Comparison of ENCODE assay signal across 8 mouse cellular contexts in genomic region chr12:33146622-33147433, GRCm38 (mm10). TPM values are rescaled to one million over a fixed set of nuclear protein-coding genes. Genes with fewer than 3 reads are reported as not detected.
DNase-seq lines count a peak whose midpoint lies in the region; ATAC-seq lines count a peak whose summit lies in the region.

No protein-coding gene starts in this region.

- intact Hi-C loops in left cerebral cortex, postnatal 14 days (cut with DNase I) = loop anchor here (5.0 kb wide), 3 partner anchors 75 to 185 kb away; no protein-coding TSS in a partner anchor

- no peak overlapping the region for H3K27ac ChIP-seq in forebrain, embryonic 13.5 days
- H3K27ac ChIP-seq in limb, embryonic 13.5 days = no peak overlapping the region
- no peak overlapping the region for H3K27ac ChIP-seq in neural tube, embryonic 11.5 days (ENCODE audit: low read depth, low read length)

- 0 out of 2 replicates have a peak, but pooled peaks cover 4% of the 10 kb centered on the region for H3K36me3 ChIP-seq in forebrain, embryonic 13.5 days (ENCODE audit: poor library complexity, severe bottlenecking)
- no peaks in the 10 kb centered on the region for H3K36me3 ChIP-seq in limb, embryonic 13.5 days
- no peaks in the 10 kb centered on the region for H3K36me3 ChIP-seq in neural tube, embryonic 11.5 days (ENCODE audit: control insufficient read depth, insufficient read depth, low read length)

- H3K9ac ChIP-seq in forebrain, embryonic 13.5 days = peak overlapping the region; percentile 69
- H3K9ac ChIP-seq in limb, embryonic 13.5 days = peak overlapping the region; percentile 70
- H3K9ac ChIP-seq in neural tube, embryonic 11.5 days (ENCODE audit: low read length) = peak overlapping the region; percentile 64

- peak; percentile 18 to 23 for DNase-seq in left cerebral cortex, adult 18-20 months (ENCODE audit: low spot score in 2 of 2)
- DNase-seq in left cerebral cortex, postnatal 14 days (ENCODE audit: low spot score in 2 of 2) = no peak
- DNase-seq in T-cell, adult 2 months (ENCODE audit: low spot score) = peak; percentile 18
- DNase-seq in neural tube, embryonic 11.5 days (ENCODE audit: low spot score) = peak; percentile 55
- DNase-seq in gastrocnemius, adult 8-10 months (ENCODE audit: low spot score in 2 of 2) = no peak
- DNase-seq in gastrocnemius, adult 18-20 months (ENCODE audit: low spot score) = no peak

- H3K9me3 ChIP-seq in forebrain, embryonic 13.5 days (replicated peaks) = no peaks in the 10 kb centered on the region
- no peaks in the 10 kb centered on the region for H3K9me3 ChIP-seq in limb, embryonic 13.5 days
- no peaks in the 10 kb centered on the region for H3K9me3 ChIP-seq in neural tube, embryonic 11.5 days (ENCODE audit: control insufficient read depth, low read length)

- ATAC-seq in forebrain, embryonic 13.5 days = peak; percentile 71
- ATAC-seq in limb, embryonic 13.5 days (ENCODE audit: low FRiP score, low read depth) = peak; percentile 72
- peak; percentile 75 for ATAC-seq in neural tube, embryonic 11.5 days (ENCODE audit: insufficient read depth, low FRiP score, low TSS enrichment)

- 6% methylated on average over 29 of the region's 29 CpGs for WGBS in forebrain, embryonic 13.5 days
- WGBS in limb, embryonic 13.5 days = 6% methylated on average over 29 of the region's 29 CpGs
- WGBS in neural tube, embryonic 11.5 days = 6% methylated on average over 29 of the region's 29 CpGs

- peak overlapping the region; percentile 73 for H3K4me3 ChIP-seq in forebrain, embryonic 13.5 days
- H3K4me3 ChIP-seq in limb, embryonic 13.5 days = peak overlapping the region; percentile 74
- peak overlapping the region; percentile 71 for H3K4me3 ChIP-seq in neural tube, embryonic 11.5 days (ENCODE audit: low read depth, low read length)

- peaks cover 13% of the 10 kb centered on the region; the same call in 1 of the 2 replicates for H3K27me3 ChIP-seq in forebrain, embryonic 13.5 days
- peaks cover 18% of the 10 kb centered on the region for H3K27me3 ChIP-seq in limb, embryonic 13.5 days
- H3K27me3 ChIP-seq in neural tube, embryonic 11.5 days (ENCODE audit: control insufficient read depth, insufficient read depth, low read length) = 0 out of 2 replicates have a peak, but pooled peaks cover 2% of the 10 kb centered on the region

- peaks cover 27% of the 10 kb centered on the region for H3K4me1 ChIP-seq in forebrain, embryonic 13.5 days
- peaks cover 26% of the 10 kb centered on the region for H3K4me1 ChIP-seq in limb, embryonic 13.5 days
- peaks cover 4% of the 10 kb centered on the region; the same call in 1 of the 2 replicates for H3K4me1 ChIP-seq in neural tube, embryonic 11.5 days (ENCODE audit: control insufficient read depth, insufficient read depth, low read length)

- peak overlapping the region; percentile 86 for H3K4me2 ChIP-seq in forebrain, embryonic 13.5 days
- H3K4me2 ChIP-seq in limb, embryonic 13.5 days (replicated peaks) = peak overlapping the region; percentile 92
- H3K4me2 ChIP-seq in neural tube, embryonic 11.5 days (ENCODE audit: low read depth) = peak overlapping the region; percentile 96

RNA-seq across cellular contexts. Expression of gene Atxn7l1, which starts 0.7 kb away (rescaled TPM):
- 10 to 100 TPM; 50.2 to 60.1 TPM for total RNA-seq in left cerebral cortex, adult 18-20 months (2021)
- total RNA-seq in left cerebral cortex, postnatal 14 days (2021) = 10 to 100 TPM; 56.9 to 65.3 TPM
- polyA plus RNA-seq in forebrain, embryonic 13.5 days (2015; fragmentation: Nextera tagmentation; extraction: Ambion mirVana) = 13.9 and 15.4 TPM in 2 replicates
- 13.9 and 15.3 TPM in 2 replicates for polyA plus RNA-seq in limb, embryonic 13.5 days (2015; fragmentation: Nextera tagmentation; extraction: Ambion mirVana)
- 21.3 and 22.2 TPM in 2 replicates for polyA plus RNA-seq in neural tube, embryonic 11.5 days (2014; fragmentation: Nextera tagmentation; extraction: Ambion mirVana)
- total RNA-seq in gastrocnemius, adult 8-10 months (2022) = 10 to 100 TPM; 13.4 to 18.9 (median 15.7) TPM
- total RNA-seq in gastrocnemius, adult 18-20 months (2021) = 10 to 100 TPM; 15.2 to 16.9 TPM

RNA-seq across cellular contexts. Expression of gene Cdhr3, which starts 54.2 kb away (rescaled TPM):
- 1 to 10 TPM; 1.2 to 1.6 TPM for total RNA-seq in left cerebral cortex, adult 18-20 months (2021)
- total RNA-seq in left cerebral cortex, postnatal 14 days (2021) = under 1 TPM; 0.61 to 0.66 TPM
- 0.13 and 0.39 TPM in 2 replicates for polyA plus RNA-seq in forebrain, embryonic 13.5 days (2015; fragmentation: Nextera tagmentation; extraction: Ambion mirVana)
- polyA plus RNA-seq in limb, embryonic 13.5 days (2015; fragmentation: Nextera tagmentation; extraction: Ambion mirVana) = 0.23 and 0.33 TPM in 2 replicates
- polyA plus RNA-seq in neural tube, embryonic 11.5 days (2014; fragmentation: Nextera tagmentation; extraction: Ambion mirVana) = 0.17 TPM in 1 of 2 replicates, not detected in the other
- total RNA-seq in gastrocnemius, adult 8-10 months (2022) = 1 to 10 TPM in 1 of 4 experiments, under 1 TPM in 3; 0.25 to 1.7 (median 0.40) TPM
- total RNA-seq in gastrocnemius, adult 18-20 months (2021) = 1 to 10 TPM in 1 of 2 experiments, under 1 TPM in 1; 0.36 to 1.2 TPM

Comparison
In these comparisons a context has a peak if more than half of its experiments do, and no peak if none do; other contexts are left out.
1. DNase-seq: peak in left cerebral cortex, adult 18-20 months (2 of 2), T-cell, adult 2 months (single experiment) and neural tube, embryonic 11.5 days (single experiment); none in left cerebral cortex, postnatal 14 days (0 of 2), gastrocnemius, adult 8-10 months (0 of 2) and gastrocnemius, adult 18-20 months (single experiment).
2. Peak in every context shown above with its lines, with median percentiles within 50 percentile points of each other: ATAC-seq, H3K4me2 ChIP-seq, H3K4me3 ChIP-seq and H3K9ac ChIP-seq.